Mouse (Mus musculus) lung, adult 2 months (tissue): Measurements from ENCODE around the gene Krt75.
"Not testable (repeated sequence)": the region's sequence is repeated elsewhere in the genome, so short reads cannot be mapped to it uniquely, and the experiment has no call there.

Source experiments
- CTCF ChIP-seq: fragments of 200-500 bp; IDR thresholded peaks from 2 replicates; pipeline ENCODE4 v1.5.1; 2011; ENCODE audit warnings: mild to moderate bottlenecking, low read length, control low read depth; ENCODE audit not compliant: insufficient read depth
- POLR2A ChIP-seq: fragments of 200-500 bp; IDR thresholded peaks from 2 replicates; pipeline ENCODE4 v1.6.1; 2011; ENCODE audit warnings: low read depth, mild to moderate bottlenecking, control low read depth, low read length, borderline replicate concordance; ENCODE audit errors: extremely low read depth

DNA sequence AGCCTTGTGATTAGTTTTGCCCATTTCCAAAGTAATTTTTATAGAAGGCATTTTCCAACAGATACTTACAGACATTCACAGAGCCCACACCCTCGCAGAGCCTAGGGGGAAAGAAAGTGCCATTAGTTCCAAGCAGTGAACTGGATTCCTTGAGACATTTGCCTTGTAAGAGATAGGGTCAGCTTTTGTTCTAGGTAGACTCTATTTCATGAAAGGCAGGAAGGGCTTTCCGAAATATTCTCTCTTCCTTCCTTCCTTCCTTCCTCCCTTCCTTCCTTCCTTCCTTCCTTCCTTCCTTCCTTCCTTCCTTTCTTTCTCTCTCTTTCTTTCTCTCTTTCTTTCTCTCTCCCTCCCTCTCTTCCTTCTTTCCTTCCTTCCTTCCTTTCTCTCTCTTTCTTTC is 56.5 kb downstream of the Krt75 start, which contains the start of gene Gm49425:
- TF ChIP-seq CTCF, POLR2A: not testable (repeated sequence)
